Mouse (Mus musculus) gastrocnemius, postnatal 10 days (tissue): ENCODE measurements around the gene Cnot10. TPM values are rescaled to one million over a fixed set of nuclear protein-coding genes. Genes with fewer than 3 reads are reported as not detected.

ENCODE experiments used
- DNase-seq: peaks from one replicate; pipeline ENCODE4 v3.0.0; 2021; ENCODE audit warnings: mixed read lengths
- total RNA-seq, 2 experiments: library from RNA; stranded (reverse); gene quantifications; 2 replicates each; pipeline ENCODE4 v1.2.3; 2021

Gene Cnot10
- total RNA-seq, 2 experiments from 2014 or later = 18.8 to 22.9 TPM

- DNase-seq = no peak
These were observed 93.2 kb downstream of the Cnot10 start for GRCm38 (mm10) chr9:114546765-114547164.

DNA sequence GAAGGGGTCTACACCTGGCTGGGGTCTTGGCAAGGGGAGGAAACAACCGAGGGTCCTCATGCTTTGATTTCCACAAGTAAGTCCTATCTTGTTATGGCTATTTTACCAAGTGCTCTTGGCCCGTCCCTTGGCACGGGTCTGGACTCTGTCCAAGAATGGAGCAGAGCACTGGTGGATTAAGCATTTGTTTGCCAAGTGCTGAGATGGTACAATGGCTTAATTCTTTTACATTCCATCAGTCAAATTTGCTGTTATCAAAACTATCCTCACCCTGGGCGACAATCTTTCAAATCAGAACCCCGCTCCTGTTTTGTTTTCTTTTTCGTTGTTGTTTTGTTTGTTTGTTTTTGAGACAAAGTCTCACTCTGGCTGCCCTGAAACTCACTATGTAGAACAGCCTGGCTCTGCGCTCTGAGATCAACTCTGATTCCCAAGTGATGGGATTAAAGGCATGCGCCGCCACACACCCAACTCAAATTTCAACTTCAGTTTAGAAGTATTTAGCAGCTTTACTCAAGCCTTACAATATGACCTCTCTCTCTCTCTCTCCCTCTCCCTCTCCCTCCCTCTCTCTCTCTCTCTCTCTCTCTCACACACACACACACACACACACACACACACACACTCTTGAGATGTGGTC is 95.1 kb downstream of the Cnot10 start:
- no peak for DNase-seq

GRCm38 (mm10) chr9:114543882-114544753 is 95.9 kb downstream of the Cnot10 start:
- peak; percentile 8 for DNase-seq

GRCm38 (mm10) chr9:114541279-114541741 is 98.7 kb downstream of the Cnot10 start:
- DNase-seq = no peak

DNA sequence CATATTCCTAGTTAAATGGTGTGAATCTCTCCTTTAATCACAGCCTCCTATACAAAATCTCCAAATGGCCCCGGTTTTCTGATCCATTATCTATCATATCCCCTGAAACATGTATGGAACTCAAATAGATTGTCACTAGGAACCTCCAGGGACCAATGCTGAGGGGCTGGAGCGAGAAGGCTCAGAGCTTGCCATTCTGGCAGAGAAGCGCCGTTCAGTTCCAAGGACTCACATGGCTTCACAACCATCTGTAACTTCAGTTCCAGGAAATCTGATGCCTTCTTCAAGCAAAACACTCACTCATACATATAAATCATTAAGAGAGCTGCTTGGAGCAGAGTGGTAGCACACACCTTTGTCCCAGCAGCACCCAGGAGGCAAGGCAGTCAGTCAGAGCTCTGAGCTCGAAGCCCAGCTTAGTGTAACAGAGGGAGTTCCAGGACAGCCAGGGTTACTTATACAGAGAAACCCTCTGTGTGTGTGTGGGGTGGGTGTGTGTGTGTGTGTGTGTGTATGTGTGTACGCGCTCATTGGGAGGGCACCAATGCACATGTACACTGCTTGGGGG is 100.9 kb downstream of the Cnot10 start:
- DNase-seq = peak; percentile 24

DNA sequence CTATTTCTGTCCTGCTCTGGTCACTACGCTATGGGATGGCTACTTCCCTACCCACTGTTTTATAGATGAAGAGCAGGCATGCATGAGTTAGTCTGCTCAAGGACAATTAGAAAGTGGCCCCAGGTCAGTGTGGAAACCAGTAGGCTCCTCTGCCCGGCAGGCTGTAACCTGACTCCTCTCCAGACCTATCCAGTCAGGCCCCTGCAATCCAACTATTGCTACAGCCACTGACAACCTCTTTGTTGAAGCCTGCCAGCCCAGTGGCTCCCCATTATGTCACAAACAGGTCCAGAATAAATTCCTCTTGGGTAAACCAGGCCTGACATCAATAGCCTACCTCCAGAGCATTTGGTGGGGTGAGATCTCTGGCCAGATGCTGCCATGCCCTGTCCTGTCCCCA is 103.4 kb downstream of the Cnot10 start:
- DNase-seq = no peak

Other genes with a start within 250 kb of the Cnot10 start
- gene Crtap, start 249.5 kb downstream of the Cnot10 start, total RNA-seq = 10 to 100 TPM; 68.2 to 81.9 TPM
- 10 to 100 TPM; 13.2 to 18.9 TPM for gene Glb1, start 239.1 kb downstream of the Cnot10 start, total RNA-seq
- gene Tmppe, start 239.1 kb downstream of the Cnot10 start, total RNA-seq = 1 to 10 TPM; 3.0 to 4.2 TPM
- not detected for gene Ccr4, start 135.3 kb downstream of the Cnot10 start, total RNA-seq
- gene C130032M10Rik, start 124.5 kb downstream of the Cnot10 start, total RNA-seq = not detected
- under 1 TPM in 1 of 2 experiments, not detected in 1; 0.02 TPM for gene Trim71, start 75.8 kb downstream of the Cnot10 start, total RNA-seq
- gene Dync1li1, start 48.6 kb upstream of the Cnot10 start, total RNA-seq = 10 to 100 TPM; 37.9 to 38.4 TPM
- 10 to 100 TPM; 15.9 to 18.8 TPM for gene Cmtm6, start 90.9 kb upstream of the Cnot10 start, total RNA-seq
- 10 to 100 TPM; 14.1 to 16.7 TPM for gene Cmtm7, start 141.7 kb upstream of the Cnot10 start, total RNA-seq
- 1 to 10 TPM; 3.1 to 4.3 TPM for gene Cmtm8, start 204.0 kb upstream of the Cnot10 start, total RNA-seq